Mouse (Mus musculus): Measurements from ENCODE around the gene Btbd6. TPM values are rescaled to one million over a fixed set of nuclear protein-coding genes. Genes with fewer than 3 reads are reported as not detected.

The Btbd6 gene
- polyA plus RNA-seq, 1 experiment from 2014 or later, result 21.8 TPM

DNA sequence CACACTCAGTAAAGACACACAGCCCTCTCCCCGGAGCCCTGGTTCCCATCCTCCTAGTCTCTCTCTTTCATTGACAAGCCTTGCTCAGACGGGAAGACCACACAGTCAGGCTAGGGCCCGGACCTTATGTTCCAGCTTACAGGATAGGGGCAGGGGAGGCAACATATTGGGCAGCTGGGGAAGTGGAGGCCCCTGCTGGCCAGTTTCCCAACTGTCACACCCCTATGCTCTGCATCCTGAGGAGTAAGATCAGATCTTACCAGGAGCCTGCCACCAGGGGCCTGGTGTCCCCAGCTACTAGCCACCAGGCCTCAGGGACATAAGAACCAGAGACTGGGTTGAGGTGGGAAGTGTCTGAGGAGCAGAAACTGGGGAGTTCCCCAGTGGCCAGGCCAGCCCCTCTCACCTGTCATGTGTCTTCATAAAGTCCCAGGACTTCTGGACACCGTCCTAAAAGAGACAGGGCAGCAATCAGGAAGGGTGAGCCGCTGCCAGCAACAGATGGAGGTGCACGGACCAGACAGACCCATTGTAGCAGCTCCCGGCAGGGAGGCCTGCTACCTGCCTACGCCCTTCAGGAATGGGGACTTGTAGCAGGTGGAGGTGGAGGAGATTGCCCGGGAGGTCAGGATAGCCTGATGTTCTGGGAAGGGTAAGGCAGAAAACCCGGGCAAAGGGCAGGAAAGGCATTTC, 37.3 kb upstream of the Btbd6 start:
- H3K27me3 ChIP-seq (ENCODE audit: control insufficient read depth, insufficient read depth, low read length), result no peaks in the 10 kb centered on the region
- no peak for ATAC-seq (ENCODE audit: insufficient read depth, low FRiP score, low TSS enrichment)
- no peaks in the 10 kb centered on the region for H3K4me1 ChIP-seq (ENCODE audit: control insufficient read depth, insufficient read depth, low read length)

DNA sequence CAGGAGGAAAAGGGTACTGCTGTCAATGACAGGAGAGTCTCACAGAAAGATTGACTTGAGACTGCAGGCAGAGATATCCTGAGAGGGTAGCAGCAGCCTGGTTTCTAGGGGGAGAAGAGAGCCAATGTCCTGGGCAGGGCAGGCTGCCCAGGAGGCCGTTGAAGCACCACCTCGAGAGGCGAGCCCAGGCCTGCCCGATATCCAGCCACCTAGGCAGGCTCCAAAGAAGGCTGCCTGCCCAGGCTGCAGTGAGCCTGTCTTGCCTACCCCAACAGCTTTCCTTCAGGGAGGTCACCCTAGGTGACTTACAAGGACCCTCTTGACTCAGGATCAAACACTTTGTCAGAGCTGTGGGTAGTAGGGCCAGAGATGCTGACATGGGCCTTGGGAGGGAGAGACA, 36.0 kb upstream of the Btbd6 start:
- Histone ChIP-seq H3K4me1 (ENCODE audit: control insufficient read depth, insufficient read depth, low read length) (no peaks in the 10 kb centered on the region), H3K27me3 (ENCODE audit: control insufficient read depth, insufficient read depth, low read length) (no peaks in the 10 kb centered on the region), H3K27ac (ENCODE audit: low read depth, low read length) (no peak overlapping the region), H3K9ac (ENCODE audit: low read length) (no peak overlapping the region), H3K4me3 (ENCODE audit: low read depth, low read length) (no peak overlapping the region), H3K9me3 (ENCODE audit: control insufficient read depth, low read length) (no peaks in the 10 kb centered on the region), H3K4me2 (ENCODE audit: low read depth) (no peak overlapping the region), H3K36me3 (ENCODE audit: control insufficient read depth, insufficient read depth, low read length) (no peaks in the 10 kb centered on the region)
- WGBS, result 87% methylated on average over 4 of the region's 4 CpGs
- DNase-seq (ENCODE audit: low spot score) (no peak), ATAC-seq (ENCODE audit: insufficient read depth, low FRiP score, low TSS enrichment) (no peak)

More for the DNA sequence above, 37.3 kb upstream of the Btbd6 start:
- Histone ChIP-seq H3K4me3 (ENCODE audit: low read depth, low read length) (no peak overlapping the region), H3K4me2 (ENCODE audit: low read depth) (no peak overlapping the region), H3K9me3 (ENCODE audit: control insufficient read depth, low read length) (no peaks in the 10 kb centered on the region), H3K36me3 (ENCODE audit: control insufficient read depth, insufficient read depth, low read length) (no peaks in the 10 kb centered on the region), H3K9ac (ENCODE audit: low read length) (no peak overlapping the region; the same call in 1 of the 2 replicates), H3K27ac (ENCODE audit: low read depth, low read length) (no peak overlapping the region)
- 60% methylated on average over 10 of the region's 10 CpGs for WGBS
- DNase-seq (ENCODE audit: low spot score), result peak; percentile 63

DNA sequence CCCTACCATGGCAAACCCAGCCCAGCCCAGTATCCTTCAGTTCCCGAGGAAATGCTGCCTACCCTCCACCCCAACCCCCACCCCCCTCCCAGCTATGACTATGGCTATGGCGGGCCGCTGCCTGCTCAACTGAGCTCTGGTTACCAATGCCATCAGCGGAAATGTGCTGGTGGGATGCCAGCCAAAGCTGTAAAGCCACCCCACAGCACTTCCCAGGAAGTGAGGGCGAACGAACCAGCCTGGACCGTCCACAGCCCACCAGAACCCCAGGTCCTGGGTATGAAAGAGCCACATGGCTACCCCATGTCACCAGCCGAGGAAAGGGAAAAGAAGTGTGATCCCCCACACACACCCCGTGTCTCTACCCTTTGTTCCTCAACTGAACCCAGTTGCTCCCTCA, 35.6 kb upstream of the Btbd6 start:
- Histone ChIP-seq H3K4me3 (ENCODE audit: low read depth, low read length) (no peak overlapping the region), H3K9me3 (ENCODE audit: control insufficient read depth, low read length) (no peaks in the 10 kb centered on the region), H3K27ac (ENCODE audit: low read depth, low read length) (no peak overlapping the region), H3K9ac (ENCODE audit: low read length) (no peak overlapping the region), H3K36me3 (ENCODE audit: control insufficient read depth, insufficient read depth, low read length) (no peaks in the 10 kb centered on the region), H3K4me2 (ENCODE audit: low read depth) (no peak overlapping the region), H3K4me1 (ENCODE audit: control insufficient read depth, insufficient read depth, low read length) (no peaks in the 10 kb centered on the region), H3K27me3 (ENCODE audit: control insufficient read depth, insufficient read depth, low read length) (no peaks in the 10 kb centered on the region)
- WGBS, result 72% methylated on average over 9 of the region's 9 CpGs
- DNase-seq (ENCODE audit: low spot score) (no peak), ATAC-seq (ENCODE audit: insufficient read depth, low FRiP score, low TSS enrichment) (no peak)

DNA sequence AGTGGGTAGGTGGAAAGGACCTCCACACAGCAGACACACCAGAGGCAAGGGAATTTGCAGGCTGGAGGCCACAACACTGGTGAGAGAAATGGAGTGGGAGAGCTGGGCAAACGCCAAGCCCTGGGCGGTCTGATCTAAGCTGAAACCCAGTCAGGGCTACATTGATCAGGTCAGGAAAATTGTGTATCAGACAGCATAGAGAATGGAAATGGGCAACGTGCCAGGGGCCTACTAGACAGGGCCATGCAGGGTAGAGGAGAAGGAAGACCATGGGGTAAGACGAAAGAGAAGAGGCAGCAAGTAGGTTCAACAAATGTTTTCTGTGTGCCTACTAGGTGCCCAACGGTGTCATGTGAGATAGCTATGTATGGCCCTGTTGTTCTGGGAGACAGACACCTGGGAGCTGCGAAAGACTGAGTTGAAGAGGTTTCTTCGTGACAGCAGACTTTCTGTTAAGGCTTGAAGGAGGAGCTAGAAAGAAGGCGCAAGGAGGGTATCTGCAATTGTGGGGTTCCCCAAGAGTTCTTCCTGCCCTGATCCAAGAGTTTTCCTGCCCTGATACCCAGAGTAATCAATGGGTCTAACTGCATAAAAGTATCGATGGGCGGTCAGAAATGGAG, 35.0 kb upstream of the Btbd6 start:
- 43% methylated on average over 10 of the region's 10 CpGs for WGBS
- Histone ChIP-seq H3K27me3 (ENCODE audit: control insufficient read depth, insufficient read depth, low read length) (no peaks in the 10 kb centered on the region), H3K27ac (ENCODE audit: low read depth, low read length) (no peak overlapping the region), H3K36me3 (ENCODE audit: control insufficient read depth, insufficient read depth, low read length) (no peaks in the 10 kb centered on the region), H3K4me1 (ENCODE audit: control insufficient read depth, insufficient read depth, low read length) (no peaks in the 10 kb centered on the region), H3K4me3 (ENCODE audit: low read depth, low read length) (peak overlapping the region; percentile 73), H3K4me2 (ENCODE audit: low read depth) (peak overlapping the region; percentile 65), H3K9ac (ENCODE audit: low read length) (peak overlapping the region; percentile 66; the same call in 1 of the 2 replicates), H3K9me3 (ENCODE audit: control insufficient read depth, low read length) (no peaks in the 10 kb centered on the region)
- ATAC-seq (ENCODE audit: insufficient read depth, low FRiP score, low TSS enrichment), result no peak
- DNase-seq (ENCODE audit: low spot score), result no peak

DNA sequence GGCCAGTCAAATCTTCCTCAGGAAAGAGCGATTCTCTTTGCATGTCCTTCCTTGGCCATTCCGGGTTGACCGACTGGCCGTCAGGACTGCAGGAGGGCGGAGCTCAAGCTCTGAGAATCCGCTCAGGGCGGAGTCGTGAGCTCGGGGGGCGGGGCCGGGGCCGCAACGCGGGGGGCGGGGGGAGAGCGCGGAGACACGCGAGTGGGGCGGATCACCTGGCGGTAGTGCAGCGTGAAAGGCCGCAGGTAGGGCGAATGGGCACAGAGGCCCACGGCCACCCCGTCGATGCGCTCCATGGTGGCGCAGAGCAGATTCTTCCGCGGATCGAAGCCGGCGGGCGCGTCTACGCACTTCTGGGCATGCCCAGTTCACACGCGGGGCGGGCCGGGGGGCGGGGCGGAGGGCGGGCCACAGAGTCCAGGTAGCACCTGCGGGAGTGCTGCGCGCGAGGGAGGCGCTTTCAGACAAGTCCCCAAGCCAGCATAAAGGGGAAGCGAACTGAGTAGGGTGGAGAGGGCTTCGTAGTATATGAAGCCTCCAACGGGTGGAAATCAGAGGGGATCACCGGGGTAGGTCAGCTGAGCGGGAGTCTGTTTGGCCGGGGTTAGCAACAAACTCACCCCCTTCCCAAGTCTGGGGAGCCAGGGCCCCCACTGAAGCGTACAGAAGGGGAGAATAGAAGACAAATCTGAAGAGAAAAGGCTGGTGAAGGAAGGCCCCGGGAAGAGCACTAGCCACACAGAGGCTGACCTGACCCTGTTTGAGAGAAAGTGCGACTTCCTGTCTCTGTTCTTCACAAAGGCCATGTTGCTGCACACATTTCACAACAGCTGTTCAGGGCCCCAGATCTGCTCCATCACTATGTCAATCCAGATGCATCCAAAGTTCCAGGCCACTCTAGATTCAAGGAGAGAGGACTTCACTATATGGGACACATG, 34.2 kb upstream of the Btbd6 start, which contains the start of gene Nudt14:
TSS of gene Nudt14 (minus strand) at position 349 of the 938 bp plus-strand sequence.
- Histone ChIP-seq H3K27ac (ENCODE audit: low read depth, low read length) (0 out of 2 replicates have a peak within 1 kb of the TSS, but pooled peaks have one; percentile 29), H3K9ac (ENCODE audit: low read length) (peak within 1 kb of the TSS; percentile 66), H3K4me1 (ENCODE audit: control insufficient read depth, insufficient read depth, low read length) (no peaks in the 10 kb centered on the region), H3K36me3 (ENCODE audit: control insufficient read depth, insufficient read depth, low read length) (no peaks in the 10 kb centered on the region), H3K4me2 (ENCODE audit: low read depth) (peak within 1 kb of the TSS; percentile 65), H3K27me3 (ENCODE audit: control insufficient read depth, insufficient read depth, low read length) (no peaks in the 10 kb centered on the region), H3K9me3 (ENCODE audit: control insufficient read depth, low read length) (no peaks in the 10 kb centered on the region), H3K4me3 (ENCODE audit: low read depth, low read length) (peak within 1 kb of the TSS; percentile 73)
- peak; percentile 67 for DNase-seq (ENCODE audit: low spot score)
- ATAC-seq (ENCODE audit: insufficient read depth, low FRiP score, low TSS enrichment), result peak; percentile 67
- WGBS, result 3% methylated on average over 57 of the region's 58 CpGs

DNA sequence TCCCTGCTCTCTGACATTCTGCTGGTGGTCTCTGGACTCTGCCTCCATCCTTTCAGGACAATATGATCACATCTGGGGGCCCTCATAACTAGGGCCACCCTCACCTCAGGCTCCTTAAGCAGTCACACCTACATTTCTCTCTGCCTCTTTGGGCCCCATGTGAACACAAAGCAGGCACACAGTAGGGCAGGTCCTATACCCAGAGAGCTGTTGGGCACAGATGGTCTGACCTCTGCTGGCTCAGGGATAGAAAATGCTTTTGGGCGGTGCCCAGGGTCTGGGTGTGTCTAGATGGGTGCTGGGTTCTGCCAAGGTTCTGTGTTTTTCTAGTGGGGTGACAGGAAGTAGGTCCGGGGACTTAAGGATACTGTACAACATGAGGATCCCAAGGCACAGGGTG, 32.6 kb upstream of the Btbd6 start:
- H3K27me3 ChIP-seq (ENCODE audit: control insufficient read depth, insufficient read depth, low read length), result no peaks in the 10 kb centered on the region
- H3K9ac ChIP-seq (ENCODE audit: low read length), result no peak overlapping the region
- H3K27ac ChIP-seq (ENCODE audit: low read depth, low read length), result no peak overlapping the region
- DNase-seq (ENCODE audit: low spot score) (no peak), ATAC-seq (ENCODE audit: insufficient read depth, low FRiP score, low TSS enrichment) (no peak)
- no peaks in the 10 kb centered on the region for H3K9me3 ChIP-seq (ENCODE audit: control insufficient read depth, low read length)
- H3K4me1 ChIP-seq (ENCODE audit: control insufficient read depth, insufficient read depth, low read length), result no peaks in the 10 kb centered on the region
- no peak overlapping the region for H3K4me2 ChIP-seq (ENCODE audit: low read depth)
- 88% methylated on average over 2 of the region's 2 CpGs for WGBS
- H3K36me3 ChIP-seq (ENCODE audit: control insufficient read depth, insufficient read depth, low read length), result no peaks in the 10 kb centered on the region
- no peak overlapping the region for H3K4me3 ChIP-seq (ENCODE audit: low read depth, low read length)

DNA sequence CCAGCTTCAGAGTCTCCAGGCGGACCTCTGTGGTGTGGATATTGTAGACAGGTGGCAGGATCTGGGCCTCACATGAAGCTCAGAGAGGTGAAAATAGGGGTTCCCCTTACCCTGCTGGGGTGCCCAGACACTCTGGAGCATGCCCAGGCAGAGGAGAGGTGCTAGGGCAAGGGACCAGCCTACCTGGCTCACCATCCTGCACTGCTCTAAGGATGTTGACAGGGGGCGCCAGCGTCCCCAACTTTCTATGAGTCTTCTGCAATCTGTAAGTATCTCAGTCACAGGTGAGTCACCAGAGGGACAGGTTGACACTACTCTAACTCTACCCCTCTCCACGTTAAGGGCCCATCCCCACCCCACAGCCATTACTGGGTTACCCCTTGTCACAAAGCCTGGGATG, 29.0 kb upstream of the Btbd6 start:
- Histone ChIP-seq H3K27me3 (ENCODE audit: control insufficient read depth, insufficient read depth, low read length) (no peaks in the 10 kb centered on the region), H3K4me1 (ENCODE audit: control insufficient read depth, insufficient read depth, low read length) (peaks cover 8% of the 10 kb centered on the region), H3K9me3 (ENCODE audit: control insufficient read depth, low read length) (no peaks in the 10 kb centered on the region), H3K27ac (ENCODE audit: low read depth, low read length) (no peak overlapping the region), H3K36me3 (ENCODE audit: control insufficient read depth, insufficient read depth, low read length) (no peaks in the 10 kb centered on the region), H3K4me3 (ENCODE audit: low read depth, low read length) (no peak overlapping the region), H3K9ac (ENCODE audit: low read length) (no peak overlapping the region), H3K4me2 (ENCODE audit: low read depth) (no peak overlapping the region)
- WGBS, result 27% methylated on average over 4 of the region's 4 CpGs
- no peak for ATAC-seq (ENCODE audit: insufficient read depth, low FRiP score, low TSS enrichment)
- DNase-seq (ENCODE audit: low spot score), result no peak

DNA sequence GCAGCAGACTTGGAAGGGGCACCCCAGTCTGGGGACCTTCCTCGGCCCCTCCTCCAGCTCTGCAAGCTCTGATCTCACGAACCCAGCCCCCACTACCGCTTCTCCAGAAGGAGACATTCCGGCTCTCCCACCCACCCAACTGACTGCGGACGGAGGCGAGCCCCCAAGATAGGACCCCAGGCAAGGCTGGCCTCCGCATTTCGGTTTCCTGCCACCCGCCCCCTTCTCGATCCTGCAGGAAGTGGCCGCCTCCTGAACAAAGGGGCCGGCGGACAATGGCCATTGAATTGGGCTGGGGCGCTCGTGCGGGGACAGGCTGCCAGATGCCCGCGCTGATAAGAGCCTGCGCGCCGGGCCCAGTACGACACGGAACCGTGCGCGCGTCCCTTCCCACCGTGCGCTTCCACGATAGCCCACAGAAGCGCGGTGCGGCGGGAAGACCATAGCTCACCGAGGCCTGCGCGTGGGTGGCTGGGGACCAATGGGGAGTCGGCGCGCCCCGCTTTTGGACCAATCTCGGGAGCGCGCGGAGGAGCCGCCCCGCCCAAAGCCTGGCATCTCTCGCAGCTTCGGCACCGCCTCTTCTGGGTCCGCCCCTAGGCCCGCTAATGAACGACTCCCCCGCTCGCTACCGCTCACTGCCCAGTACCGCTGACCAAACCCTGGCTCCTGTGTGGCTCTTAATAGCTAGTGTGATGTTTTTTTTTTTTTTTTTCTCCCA, 26.1 kb upstream of the Btbd6 start:
- Histone ChIP-seq H3K4me2 (ENCODE audit: low read depth) (peak overlapping the region; percentile 81), H3K4me1 (ENCODE audit: control insufficient read depth, insufficient read depth, low read length) (peaks cover 8% of the 10 kb centered on the region), H3K4me3 (ENCODE audit: low read depth, low read length) (peak overlapping the region; percentile 52), H3K36me3 (ENCODE audit: control insufficient read depth, insufficient read depth, low read length) (no peaks in the 10 kb centered on the region), H3K27me3 (ENCODE audit: control insufficient read depth, insufficient read depth, low read length) (no peaks in the 10 kb centered on the region), H3K9me3 (ENCODE audit: control insufficient read depth, low read length) (no peaks in the 10 kb centered on the region), H3K9ac (ENCODE audit: low read length) (peak overlapping the region; percentile 79), H3K27ac (ENCODE audit: low read depth, low read length) (peak overlapping the region; percentile 80)
- DNase-seq (ENCODE audit: low spot score) (peak; percentile 94), ATAC-seq (ENCODE audit: insufficient read depth, low FRiP score, low TSS enrichment) (peak; percentile 82)
- WGBS, result under 1% methylated on average over 57 of the region's 58 CpGs
